In the genomic region with DNA sequence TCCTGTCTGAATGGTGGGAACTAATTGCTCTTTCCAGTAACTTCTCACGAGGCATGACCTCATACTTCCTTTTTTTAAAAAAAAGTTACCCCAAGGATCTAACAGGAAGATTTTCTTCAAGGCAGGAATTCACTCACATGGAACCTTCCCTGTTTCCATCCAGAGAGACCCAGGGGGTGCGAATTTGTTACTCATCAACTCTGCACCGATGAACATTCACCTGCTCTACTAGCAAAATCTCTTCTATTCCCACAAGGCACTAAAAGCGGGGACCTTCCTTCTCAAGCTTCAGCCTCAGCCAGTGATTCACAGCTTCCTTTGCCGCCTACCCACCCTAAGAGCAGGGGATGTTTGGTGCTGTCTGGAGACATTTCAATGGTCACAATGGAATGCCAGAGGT, we compare ENCODE assay signal across 39 mouse cellular contexts. TPM values are rescaled to one million over a fixed set of nuclear protein-coding genes. Genes with fewer than 3 reads are reported as not detected.
DNase-seq lines count a peak whose midpoint lies in the region; ATAC-seq and TF ChIP-seq lines count a peak whose summit lies in the region.
"Had no signal": no experiment of that assay in that cellular context is flagged by ENCODE, and none has a peak within 500 bp of the region (broad histone marks: within the 10 kb centered on the region; RNA-seq: fewer than 3 reads in every experiment).

No protein-coding gene starts in this region.

- H3K9me3 ChIP-seq in liver, embryonic 11.5 days (ENCODE audit: control insufficient read depth, low read length): no peaks in the 10 kb centered on the region
- H3K9me3 ChIP-seq in kidney, embryonic 16.5 days (ENCODE audit: low read length): peaks cover 5% of the 10 kb centered on the region; the same call in 1 of the 2 replicates
- H3K9me3 ChIP-seq: forebrain, embryonic 15.5 days; G1E; neural tube, embryonic 15.5 days had no signal

- H3K4me3 ChIP-seq in liver, adult 2 months (ENCODE audit: insufficient read depth, low read depth, low read length): no peak overlapping the region
- no peak overlapping the region for H3K4me3 ChIP-seq in liver, embryonic 11.5 days (ENCODE audit: low read depth, low read length)
- no peak overlapping the region for H3K4me3 ChIP-seq in kidney, adult 2 months (ENCODE audit: insufficient read depth, low read depth, low read length)
- H3K4me3 ChIP-seq in kidney, embryonic 16.5 days (ENCODE audit: low read length): no peak overlapping the region
- H3K4me3 ChIP-seq: forebrain, embryonic 15.5 days; gastrocnemius, adult 2 months; heart, adult 2 months; heart, embryonic 12.5 days; megakaryocyte, embryonic 14.5 days; neural tube, embryonic 15.5 days had no signal

- no peak overlapping the region for H3K27ac ChIP-seq in liver, adult 2 months (replicated peaks; ENCODE audit: insufficient read depth, low read depth, low read length)
- H3K27ac ChIP-seq in liver, embryonic 11.5 days (ENCODE audit: low read depth, low read length): no peak overlapping the region
- no peak overlapping the region for H3K27ac ChIP-seq in kidney, adult 2 months (ENCODE audit: insufficient read depth, low read depth, low read length)
- H3K27ac ChIP-seq in kidney, embryonic 16.5 days (ENCODE audit: low read length): peak overlapping the region; percentile 70
- H3K27ac ChIP-seq: forebrain, embryonic 15.5 days; gastrocnemius, adult 2 months; heart, adult 2 months; neural tube, embryonic 15.5 days had no signal

- no peak for TF ChIP-seq POLR2A in liver, adult 2 months (IDR thresholded peaks at IDR 0.05; ENCODE audit: extremely low read depth, insufficient read depth, low read length)
- TF ChIP-seq POLR2A in kidney, adult 2 months (IDR thresholded peaks at IDR 0.05; ENCODE audit: low read depth, low read length): no peak

- TF ChIP-seq CTCF in liver, adult 2 months (IDR thresholded peaks at IDR 0.05; ENCODE audit: low read depth, low read length): no peak
- TF ChIP-seq CTCF in kidney, adult 2 months (conservative IDR thresholded peaks at IDR 0.05; ENCODE audit: insufficient read depth, insufficient read length, low read depth, low read length): no peak

- 75% methylated on average over 5 of the region's 5 CpGs for WGBS in liver, adult 2 months
- 45% methylated on average over 5 of the region's 5 CpGs for WGBS in liver, embryonic 11.5 days
- 23% methylated on average over 5 of the region's 5 CpGs for WGBS in kidney, adult 2 months
- WGBS in kidney, embryonic 16.5 days: 54% methylated on average over 5 of the region's 5 CpGs

- no peak overlapping the region for H3K4me2 ChIP-seq in liver, embryonic 11.5 days
- H3K4me2 ChIP-seq in kidney, embryonic 16.5 days (replicated peaks; ENCODE audit: low read depth, low read length): no peak overlapping the region
- H3K4me2 ChIP-seq: forebrain, embryonic 15.5 days; heart, embryonic 12.5 days; neural tube, embryonic 15.5 days had no signal

- no peak overlapping the region for H3K9ac ChIP-seq in liver, adult 2 months (ENCODE audit: low read depth, low read length)
- H3K9ac ChIP-seq in liver, embryonic 11.5 days (ENCODE audit: low read depth, low read length): no peak overlapping the region
- no peak overlapping the region for H3K9ac ChIP-seq in kidney, embryonic 16.5 days (replicated peaks; ENCODE audit: low read length)
- H3K9ac ChIP-seq: forebrain, embryonic 15.5 days; heart, embryonic 12.5 days; neural tube, embryonic 15.5 days had no signal

- H3K27me3 ChIP-seq in liver, adult 2 months (ENCODE audit: control insufficient read depth, insufficient read depth, low read length): 0 out of 2 replicates have a peak, but pooled peaks cover 2% of the 10 kb centered on the region
- H3K27me3 ChIP-seq in liver, embryonic 11.5 days (replicated peaks; ENCODE audit: control insufficient read depth, insufficient read depth, low read length): peaks cover 22% of the 10 kb centered on the region
- H3K27me3 ChIP-seq in kidney, adult 2 months (replicated peaks; ENCODE audit: control insufficient read depth, insufficient read depth, low read length): no peaks in the 10 kb centered on the region
- no peaks in the 10 kb centered on the region for H3K27me3 ChIP-seq in kidney, embryonic 16.5 days (ENCODE audit: insufficient read depth, low read length)
- H3K27me3 ChIP-seq: forebrain, embryonic 15.5 days; neural tube, embryonic 15.5 days had no signal

- H3K79me2 ChIP-seq in liver, adult 2 months (ENCODE audit: control insufficient read depth, insufficient read depth, low read length): no peaks in the 10 kb centered on the region

- no peak for ATAC-seq in liver, embryonic 11.5 days (replicated peaks; ENCODE audit: low FRiP score)
- ATAC-seq in kidney, embryonic 16.5 days (ENCODE audit: low FRiP score, low TSS enrichment): no peak
- no peak for ATAC-seq in erythroid progenitor cell, adult 5-6 weeks (replicated peaks; ENCODE audit: low FRiP score, poor library complexity, severe bottlenecking)
- ATAC-seq: forebrain, embryonic 15.5 days; hindbrain, embryonic 16.5 days had no signal

- peak; percentile 13 for DNase-seq in liver, adult 2 months (ENCODE audit: extremely low read depth, low read depth, low spot score)
- no peak for DNase-seq in liver, embryonic 11.5 days (ENCODE audit: low spot score)
- DNase-seq in kidney, adult 2 months: peak; percentile 92
- peak; percentile 79 to 85 for DNase-seq in kidney, postnatal 36 days
- no peak for DNase-seq in heart, adult 11 months
- no peak for DNase-seq in thymus, postnatal 25 days
- DNase-seq: adrenal gland, postnatal 25 days; cerebellum, adult 11-12 months; cerebellum, postnatal 10 days; gastrocnemius, adult 2 months; gastrocnemius, postnatal 36 days; heart, adult 2 months; layer of hippocampus, adult 9-11 months; liver; lung, postnatal 4 days; midbrain, embryonic 14.5 days; retina, postnatal 1 day; right cerebral cortex, postnatal 14 days had no signal

- no peaks in the 10 kb centered on the region for H3K36me3 ChIP-seq in liver, adult 2 months (ENCODE audit: control insufficient read depth, insufficient read depth, low read length)
- no peaks in the 10 kb centered on the region for H3K36me3 ChIP-seq in liver, embryonic 11.5 days (ENCODE audit: control insufficient read depth, insufficient read depth, low read length)
- no peaks in the 10 kb centered on the region for H3K36me3 ChIP-seq in kidney, adult 2 months (ENCODE audit: control insufficient read depth, insufficient read depth, low read length)
- H3K36me3 ChIP-seq in kidney, embryonic 16.5 days (ENCODE audit: insufficient read depth, low read length): no peaks in the 10 kb centered on the region
- H3K36me3 ChIP-seq: forebrain, embryonic 15.5 days; G1E; heart, embryonic 12.5 days; neural tube, embryonic 15.5 days had no signal

- H3K4me1 ChIP-seq in liver, adult 2 months (ENCODE audit: control insufficient read depth, insufficient read depth, low read length): peaks cover 2% of the 10 kb centered on the region; the same call in 1 of the 2 replicates
- H3K4me1 ChIP-seq in liver, embryonic 11.5 days (replicated peaks; ENCODE audit: control insufficient read depth, insufficient read depth, low read length): peaks cover 4% of the 10 kb centered on the region; the same call in 1 of the 2 replicates
- peaks cover 20% of the 10 kb centered on the region for H3K4me1 ChIP-seq in kidney, adult 2 months (ENCODE audit: control insufficient read depth, insufficient read depth, low read length)
- H3K4me1 ChIP-seq in kidney, embryonic 16.5 days (ENCODE audit: insufficient read depth, low read length): peaks cover 71% of the 10 kb centered on the region

RNA-seq across cellular contexts. Expression of gene Hoxb1, which starts 45.5 kb away (rescaled TPM):
- not detected in 2 replicates for total RNA-seq in liver, adult 2 months (2014; rRNA removed)
- not detected in 2 replicates for polyA plus RNA-seq in liver, adult 2 months (2012; rRNA removed)
- 0.73 and 0.85 TPM in 2 replicates for polyA plus RNA-seq in liver, embryonic 11.5 days (2014; fragmentation: Nextera tagmentation; extraction: Ambion mirVana)
- polyA plus RNA-seq in kidney, adult 2 months (2012; rRNA removed): not detected in 2 replicates
- polyA plus RNA-seq in kidney, embryonic 16.5 days (2015; fragmentation: Nextera tagmentation; extraction: Ambion mirVana): 0.08 and 0.12 TPM in 2 replicates
- total RNA-seq in erythroid progenitor cell, adult 5-6 weeks (2015; ENCODE audit: low replicate concordance): not detected in 2 replicates
- total RNA-seq in erythroid progenitor cell, adult 5-6 weeks (2017; ENCODE audit: low replicate concordance): not detected in 2 replicates
- total RNA-seq: adrenal gland, postnatal 25 days; common myeloid progenitor, adult 5-6 weeks; gastrocnemius, adult 2 months; gastrocnemius, postnatal 36 days; heart, adult 2 months; left cerebral cortex, adult 18-20 months; left cerebral cortex, postnatal 14 days; monocyte, adult 5-6 weeks had no signal
- polyA plus RNA-seq: C2C12; forebrain, embryonic 15.5 days; frontal cortex, adult 2 months; G1E; heart, adult 2 months; heart, embryonic 12.5 days; heart, postnatal 0 days; limb, embryonic 11.5 days; liver, embryonic 16.5 days; lung, embryonic 16.5 days; midbrain, embryonic 14.5 days; small intestine, adult 2 months; testis, adult 2 months; thymus, postnatal 0 days had no signal

RNA-seq across cellular contexts. Expression of gene Skap1, which starts 53.4 kb away (rescaled TPM):
- total RNA-seq in liver, adult 2 months (2014; rRNA removed): 0.60 and 0.92 TPM in 2 replicates
- 0.31 and 0.40 TPM in 2 replicates for polyA plus RNA-seq in liver, adult 2 months (2012; rRNA removed)
- 0.45 and 0.58 TPM in 2 replicates for polyA plus RNA-seq in liver, embryonic 11.5 days (2014; fragmentation: Nextera tagmentation; extraction: Ambion mirVana)
- polyA plus RNA-seq in kidney, adult 2 months (2012; rRNA removed): 1.0 and 3.3 TPM in 2 replicates
- 10.1 and 12.3 TPM in 2 replicates for polyA plus RNA-seq in kidney, embryonic 16.5 days (2015; fragmentation: Nextera tagmentation; extraction: Ambion mirVana)
- total RNA-seq in erythroid progenitor cell, adult 5-6 weeks (2015; ENCODE audit: low replicate concordance): 7.2 and 9.6 TPM in 2 replicates
- 3.2 and 3.3 TPM in 2 replicates for total RNA-seq in erythroid progenitor cell, adult 5-6 weeks (2017; ENCODE audit: low replicate concordance)
- total RNA-seq: common myeloid progenitor, adult 5-6 weeks; gastrocnemius, adult 2 months had no signal
- polyA plus RNA-seq: G1E had no signal

Comparison
In these comparisons a context has a peak if more than half of its experiments do, and no peak if none do; other contexts are left out.
1. DNase-seq: peak in liver, adult 2 months (single experiment), kidney, adult 2 months (single experiment) and kidney, postnatal 36 days (2 of 2); none in liver, embryonic 11.5 days (single experiment), heart, adult 11 months (single experiment) and thymus, postnatal 25 days (single experiment).